Mouse (Mus musculus): Measurements from ENCODE around the gene Mtmr12.

DNA sequence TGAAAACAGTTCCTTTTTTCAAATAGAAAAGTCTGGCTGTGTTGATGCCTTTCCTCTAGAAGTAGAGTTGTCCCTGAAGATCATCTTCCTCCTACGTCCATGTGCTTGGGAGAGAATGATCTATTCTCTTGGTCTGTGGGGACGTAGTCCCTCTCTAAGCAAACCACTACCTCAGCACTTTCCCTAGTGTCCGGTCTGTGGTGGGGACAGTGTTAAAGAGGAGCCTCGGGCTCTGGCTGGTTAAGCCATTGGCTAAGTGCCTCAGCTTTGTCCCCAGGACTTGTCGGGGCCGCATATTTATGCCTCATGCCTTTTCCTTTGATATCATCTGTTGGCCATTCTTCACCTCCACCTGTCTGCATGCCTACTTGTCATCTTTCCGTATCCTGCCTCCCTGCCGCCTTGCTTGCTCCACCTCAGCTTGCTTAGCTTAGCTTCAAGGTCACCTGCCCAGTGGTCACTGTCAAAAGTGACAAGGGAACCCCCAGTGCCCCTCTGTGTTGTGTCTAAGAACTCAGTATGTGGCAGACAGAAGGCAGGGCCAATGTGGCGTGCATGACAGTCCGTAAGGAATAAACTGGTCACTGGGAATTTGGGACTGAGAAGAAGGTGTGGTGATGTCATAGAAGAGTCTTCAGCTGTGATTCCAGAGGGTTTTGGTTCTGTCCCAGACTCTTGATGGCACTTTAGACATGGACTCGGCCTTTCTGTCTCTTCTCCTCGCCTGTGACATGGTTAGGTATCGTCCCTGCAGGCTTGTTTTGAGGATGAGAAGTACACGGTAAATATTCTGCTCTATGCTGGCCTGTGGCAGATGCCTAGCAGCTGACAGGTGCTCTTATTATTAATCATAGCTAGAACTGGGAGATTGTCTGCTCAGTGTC, 9.9 kb downstream of the Mtmr12 start:
- TF ChIP-seq CTCF (IDR thresholded peaks at IDR 0.05; ENCODE audit: extremely low read depth, insufficient read depth, low read length) (no peak), POLR2A (IDR thresholded peaks at IDR 0.05; ENCODE audit: extremely low read depth, insufficient read depth, low read length) (no peak)

Data from cortical plate, adult 2 months (tissue).